Mouse (Mus musculus): ENCODE results near the gene Cers6.

The Cers6 gene

DNA sequence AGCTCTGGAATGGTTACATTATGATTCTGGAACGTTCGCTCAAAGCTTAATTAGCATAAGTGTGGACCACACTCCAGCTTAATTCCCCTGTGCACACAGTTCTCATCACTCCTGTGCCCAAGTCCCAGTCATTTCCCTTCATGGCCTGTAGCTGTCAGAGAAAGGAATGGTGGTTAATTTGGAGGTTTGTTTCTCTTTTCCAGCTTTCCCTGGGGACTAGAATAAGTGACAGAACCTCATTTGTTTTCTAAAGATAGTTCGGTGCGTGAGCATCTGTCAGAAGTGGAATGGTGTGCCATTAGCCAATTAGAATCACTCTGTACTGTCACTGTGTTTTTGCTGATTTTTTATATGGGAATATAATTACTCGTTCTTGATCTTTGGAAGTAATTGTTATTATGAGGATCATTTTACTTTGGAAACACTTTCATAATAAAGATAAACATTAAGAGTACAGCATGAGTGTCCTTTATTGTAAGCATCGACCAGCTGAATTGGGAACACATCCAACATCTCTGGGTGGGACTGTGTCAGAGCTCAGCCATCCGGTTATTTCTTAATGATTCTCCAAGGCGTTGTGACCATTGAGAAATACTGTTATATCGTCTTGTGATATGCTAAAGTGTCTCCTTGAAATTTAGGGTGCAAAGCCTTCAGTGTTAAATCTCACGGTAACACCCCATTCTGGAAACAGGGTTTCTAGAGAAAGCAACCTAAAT lies 252.7 kb downstream of the Cers6 start:
- DNase-seq (ENCODE audit: low read depth, low spot score): no peak

DNA sequence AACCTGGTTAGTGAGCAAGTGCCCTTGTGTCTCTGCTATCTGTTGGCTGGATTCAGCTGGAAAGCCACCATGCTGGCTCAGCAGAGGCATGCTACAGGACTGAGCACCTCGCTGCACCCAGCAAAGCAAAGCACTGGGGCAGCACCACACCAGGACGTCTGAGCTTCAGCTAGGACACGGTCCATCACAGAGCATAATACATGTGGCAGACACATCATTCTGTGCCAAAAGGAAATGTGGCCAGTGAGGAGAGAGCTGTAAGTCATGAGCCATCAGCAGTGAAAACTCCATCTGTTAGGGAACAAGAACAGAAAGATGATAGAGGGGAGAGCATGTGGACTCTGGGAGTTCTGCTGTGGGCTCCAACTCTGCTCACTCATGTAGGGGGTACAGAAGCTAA lies 254.7 kb downstream of the Cers6 start:
- no peak for DNase-seq (ENCODE audit: low read depth, low spot score)

DNA sequence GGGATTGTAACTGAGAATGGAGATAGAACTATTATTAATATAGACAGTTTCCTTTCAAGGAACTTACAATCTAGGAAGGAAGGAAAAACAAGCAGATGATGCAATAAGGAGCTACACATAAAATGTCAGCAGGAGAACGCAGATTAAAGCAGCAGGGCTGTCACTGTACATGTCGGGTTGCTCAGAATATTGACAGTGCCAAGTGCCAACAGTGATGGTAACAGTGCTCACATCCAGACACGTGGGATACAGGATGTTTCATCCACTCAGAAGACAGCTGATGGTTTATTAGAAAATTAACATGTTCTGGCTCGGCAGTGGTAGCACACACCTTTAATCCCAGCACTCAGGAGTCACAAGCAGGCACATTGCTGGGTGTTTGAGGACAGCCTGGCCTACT lies 255.5 kb downstream of the Cers6 start:
- no peak for DNase-seq (ENCODE audit: low read depth, low spot score)

DNA sequence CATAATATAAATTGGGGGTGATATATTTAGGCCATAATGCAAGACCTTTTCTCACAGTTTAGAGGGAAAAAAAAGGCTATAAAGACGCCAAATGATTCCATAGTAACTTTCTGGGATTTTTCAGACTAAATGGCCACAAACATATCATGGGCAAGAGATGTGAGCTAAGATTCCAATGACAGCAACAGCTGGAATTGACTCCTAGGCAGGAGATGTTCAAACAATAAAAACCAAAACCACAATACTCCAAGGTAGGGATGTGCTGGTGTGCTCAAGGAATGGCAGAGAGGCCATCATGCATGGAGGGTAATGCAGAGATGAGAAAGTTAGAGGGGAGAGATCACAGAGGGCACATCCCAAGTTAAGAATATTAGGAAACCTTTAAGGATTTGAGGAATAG lies 257.8 kb downstream of the Cers6 start:
- no peak for DNase-seq (ENCODE audit: low read depth, low spot score)

DNA sequence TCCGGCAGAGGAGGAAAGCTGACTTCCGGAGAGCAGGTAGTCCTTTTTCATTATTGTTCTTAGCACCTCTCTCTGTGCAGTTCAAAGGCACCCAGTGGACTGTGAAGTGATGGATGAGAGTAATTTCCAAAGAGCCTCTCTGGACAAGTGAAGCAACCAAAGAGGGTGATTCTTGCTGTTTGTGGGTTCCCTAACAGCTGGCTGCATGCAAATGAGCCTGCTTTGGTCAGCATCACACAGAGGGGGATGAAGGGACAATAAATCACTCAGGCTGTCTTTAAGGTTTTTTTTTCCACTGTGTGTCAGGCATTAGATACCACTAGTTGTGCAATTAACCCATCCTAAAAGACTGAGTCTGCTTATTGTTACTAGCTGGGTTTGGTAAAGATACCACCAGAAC lies 258.5 kb downstream of the Cers6 start:
- no peak for DNase-seq (ENCODE audit: low read depth, low spot score)

DNA sequence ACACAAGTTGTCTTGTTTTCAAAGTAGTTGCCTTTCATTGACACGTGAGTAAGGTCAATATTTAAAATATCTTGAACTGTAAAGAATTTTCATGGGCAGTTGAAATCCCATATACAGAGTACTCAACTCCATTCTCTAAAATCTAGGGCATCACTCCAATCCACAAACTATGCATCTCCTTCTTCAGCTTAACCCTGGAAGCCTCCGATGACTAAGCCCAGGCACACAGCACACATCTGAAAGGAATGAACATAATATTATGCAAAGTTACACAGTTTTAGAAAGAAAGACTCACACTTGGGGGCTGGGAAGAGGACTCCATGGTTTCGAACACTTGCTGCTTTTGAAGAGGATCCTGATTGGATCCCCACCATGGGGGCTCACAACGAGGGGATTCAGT lies 260.4 kb downstream of the Cers6 start:
- DNase-seq (ENCODE audit: low read depth, low spot score): no peak

DNA sequence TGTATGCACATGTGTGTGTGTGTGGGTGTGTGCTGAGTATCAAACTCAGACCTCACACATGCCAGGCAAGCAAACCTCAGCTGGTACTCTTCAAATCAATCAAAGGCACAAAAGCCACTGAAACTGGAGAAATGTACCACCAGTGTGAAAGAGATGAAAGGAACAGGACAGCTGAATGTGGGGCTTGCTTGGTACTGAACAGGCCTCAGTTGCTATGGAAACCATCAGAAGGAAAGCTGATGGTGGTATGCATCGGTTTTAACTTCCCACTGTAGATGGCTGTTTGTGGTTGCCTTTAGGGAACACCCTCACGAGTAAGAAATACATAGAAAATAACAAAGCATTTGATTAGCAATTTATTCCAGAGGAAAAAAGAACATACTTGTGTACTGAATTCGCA lies 264.2 kb downstream of the Cers6 start:
- DNase-seq (ENCODE audit: low read depth, low spot score): no peak

DNA sequence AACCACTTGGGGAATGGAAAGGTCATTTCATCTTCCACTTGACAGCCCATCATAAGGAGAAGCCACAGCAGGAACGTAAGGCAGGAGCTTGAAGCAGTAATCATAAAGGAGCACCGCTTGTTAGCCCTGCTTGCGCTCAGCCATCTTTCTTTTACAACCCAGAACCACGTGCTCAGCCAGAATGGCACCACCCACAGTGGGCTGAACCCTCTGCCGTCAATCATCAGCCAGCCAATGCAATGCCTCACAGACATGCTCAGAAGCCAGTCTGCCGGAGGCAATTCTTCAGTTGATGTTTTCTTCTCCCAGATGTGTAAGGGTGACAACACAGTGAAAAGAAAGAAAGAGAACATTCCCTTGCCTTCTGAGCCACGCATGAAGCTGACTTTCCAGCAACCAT lies 267.1 kb downstream of the Cers6 start:
- DNase-seq (ENCODE audit: low read depth, low spot score): no peak

DNA sequence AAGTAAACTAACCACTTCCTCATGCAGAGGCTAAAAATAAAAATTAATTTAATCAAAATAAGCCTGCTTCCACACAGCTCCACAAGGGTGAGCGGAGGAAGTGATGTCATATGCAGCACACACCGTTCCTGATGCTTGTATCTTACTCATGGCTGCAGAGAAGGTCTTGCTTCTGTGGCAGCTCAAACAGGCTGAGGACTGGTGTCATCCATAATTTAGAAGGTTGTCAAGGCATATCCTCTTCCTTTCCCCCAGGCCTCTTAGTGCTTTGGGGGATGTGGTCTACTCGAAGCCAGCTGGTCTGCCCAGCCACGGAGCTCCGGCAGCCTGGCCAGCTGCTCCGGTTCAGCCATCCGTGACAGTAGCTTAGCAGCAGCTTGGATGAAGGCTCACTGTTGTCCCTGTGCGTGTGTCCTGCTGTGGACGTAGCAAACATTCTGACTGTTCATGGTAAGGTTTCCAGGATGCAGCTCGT lies 267.7 kb downstream of the Cers6 start:
- no peak for DNase-seq (ENCODE audit: low read depth, low spot score)

DNA sequence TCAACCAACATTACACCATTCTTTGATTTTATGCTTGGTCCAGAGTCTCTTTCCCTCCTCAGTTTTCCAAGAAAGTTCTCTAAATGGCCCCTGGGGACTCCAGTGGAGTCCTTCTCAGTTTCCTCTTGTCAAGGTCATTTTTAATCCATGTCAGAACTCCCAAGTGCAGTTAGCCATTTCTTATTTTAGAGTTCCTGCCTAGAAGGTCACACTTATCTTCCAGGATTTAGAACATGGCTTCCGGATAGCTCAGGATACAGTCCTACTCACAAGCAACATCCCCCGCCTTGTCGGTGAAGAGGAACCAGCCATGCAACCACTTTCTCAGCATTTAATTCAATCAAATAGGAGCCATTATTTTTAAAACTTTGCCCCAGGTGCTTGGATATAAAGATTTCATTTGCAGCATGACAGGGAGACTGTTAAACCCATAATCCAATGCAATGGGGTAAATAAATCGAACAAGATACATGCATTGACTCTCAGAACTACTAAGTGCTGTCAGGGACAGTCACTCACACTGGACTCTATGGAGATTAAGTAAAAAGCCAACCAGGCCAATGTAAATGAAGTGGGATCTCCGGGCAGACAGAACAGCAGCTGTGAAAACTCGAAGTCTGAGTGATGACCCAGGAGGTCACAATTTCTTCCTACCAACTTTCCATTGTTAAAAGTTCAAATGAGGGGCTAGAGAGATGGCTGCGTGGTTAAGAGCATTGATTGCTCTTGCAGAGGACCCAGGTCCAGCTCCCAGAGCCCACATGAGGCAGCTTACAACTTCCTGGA lies 268.4 kb downstream of the Cers6 start:
- no peak for DNase-seq (ENCODE audit: low read depth, low spot score)

DNA sequence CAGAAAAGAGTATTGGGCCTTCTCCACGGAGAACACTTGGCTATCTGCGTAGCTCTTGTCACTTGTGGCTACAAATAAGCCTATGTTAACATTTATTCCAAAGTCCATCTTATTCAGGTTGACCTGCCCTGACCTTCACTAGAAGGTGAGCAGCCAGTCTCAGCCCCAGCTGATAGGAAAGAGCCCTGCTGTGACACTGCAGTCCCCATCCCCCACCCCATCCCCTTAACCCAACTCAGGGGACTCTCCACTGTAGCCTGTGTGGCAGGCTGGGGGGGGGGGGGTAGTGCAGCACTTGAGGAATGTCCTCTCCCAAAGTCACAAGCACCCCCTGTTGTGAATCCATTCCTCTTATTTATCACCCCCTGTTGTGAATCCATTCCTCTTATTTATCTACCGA lies 270.8 kb downstream of the Cers6 start:
- no peak for DNase-seq (ENCODE audit: low read depth, low spot score)

DNA sequence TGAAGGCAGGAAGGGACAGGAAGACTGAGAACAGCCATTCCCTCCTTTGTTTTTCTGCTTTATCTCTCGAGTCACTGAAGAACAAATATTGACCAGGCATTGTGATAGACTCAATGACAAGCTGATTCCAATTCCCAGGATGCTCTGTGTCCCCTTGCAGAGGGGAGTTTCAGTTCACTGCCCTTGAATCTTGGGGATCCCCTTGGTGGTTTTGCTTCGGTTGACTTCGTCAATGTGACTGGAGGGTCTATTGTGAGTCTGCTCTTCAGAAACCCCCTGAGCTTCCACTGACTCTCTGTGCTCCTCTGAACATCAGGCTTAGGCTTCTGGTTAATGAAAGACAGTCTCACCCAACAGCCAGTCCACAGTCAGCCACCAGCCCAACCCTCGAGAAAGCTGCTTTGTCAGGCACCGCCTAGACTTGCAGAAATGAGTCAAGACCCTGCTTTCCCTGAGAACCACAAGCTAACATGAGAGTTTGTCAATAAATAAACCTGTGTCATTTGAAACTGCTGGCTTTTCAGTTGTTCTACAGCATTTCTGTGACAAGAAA lies 271.3 kb downstream of the Cers6 start:
- DNase-seq (ENCODE audit: low read depth, low spot score): no peak

DNA sequence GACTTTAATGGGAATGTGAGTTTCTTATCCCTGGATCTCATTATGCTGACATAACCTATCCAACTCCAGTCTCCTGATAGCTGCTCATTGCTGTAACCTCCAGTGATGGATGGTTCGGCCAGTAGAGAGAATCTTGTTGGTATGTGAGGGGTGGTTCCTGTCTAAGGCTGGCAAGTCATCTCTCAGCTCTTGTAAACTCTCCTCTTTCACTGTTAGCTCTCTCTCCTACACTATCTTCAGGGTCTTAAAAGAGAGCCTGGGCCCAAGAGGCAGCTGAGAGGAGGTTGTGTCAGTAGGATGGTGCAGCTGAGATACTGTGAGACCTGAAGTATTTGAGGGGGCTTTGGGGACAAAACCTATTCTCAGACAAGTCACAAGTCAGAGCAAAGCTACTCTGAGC lies 272.9 kb downstream of the Cers6 start:
- no peak for DNase-seq (ENCODE audit: low read depth, low spot score)

DNA sequence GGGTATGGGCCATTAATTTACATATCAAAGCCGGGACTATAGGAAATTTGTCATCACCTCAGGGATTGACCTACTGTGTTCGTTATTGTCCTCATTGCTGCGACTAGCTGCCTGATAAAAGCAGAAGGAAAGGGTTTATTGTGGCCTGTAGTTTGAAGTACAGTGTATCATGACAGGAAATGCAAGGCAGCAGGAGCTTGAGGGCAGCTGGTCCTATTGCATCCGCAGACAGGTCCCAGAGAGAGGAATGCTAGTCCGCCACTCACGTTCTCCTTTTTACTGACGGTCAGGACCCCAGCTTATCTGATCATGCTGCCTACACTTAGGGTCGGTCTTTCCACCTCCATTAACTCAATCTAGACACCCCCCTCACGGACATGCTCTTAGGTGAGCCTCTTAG lies 273.7 kb downstream of the Cers6 start:
- no peak for DNase-seq (ENCODE audit: low read depth, low spot score)

DNA sequence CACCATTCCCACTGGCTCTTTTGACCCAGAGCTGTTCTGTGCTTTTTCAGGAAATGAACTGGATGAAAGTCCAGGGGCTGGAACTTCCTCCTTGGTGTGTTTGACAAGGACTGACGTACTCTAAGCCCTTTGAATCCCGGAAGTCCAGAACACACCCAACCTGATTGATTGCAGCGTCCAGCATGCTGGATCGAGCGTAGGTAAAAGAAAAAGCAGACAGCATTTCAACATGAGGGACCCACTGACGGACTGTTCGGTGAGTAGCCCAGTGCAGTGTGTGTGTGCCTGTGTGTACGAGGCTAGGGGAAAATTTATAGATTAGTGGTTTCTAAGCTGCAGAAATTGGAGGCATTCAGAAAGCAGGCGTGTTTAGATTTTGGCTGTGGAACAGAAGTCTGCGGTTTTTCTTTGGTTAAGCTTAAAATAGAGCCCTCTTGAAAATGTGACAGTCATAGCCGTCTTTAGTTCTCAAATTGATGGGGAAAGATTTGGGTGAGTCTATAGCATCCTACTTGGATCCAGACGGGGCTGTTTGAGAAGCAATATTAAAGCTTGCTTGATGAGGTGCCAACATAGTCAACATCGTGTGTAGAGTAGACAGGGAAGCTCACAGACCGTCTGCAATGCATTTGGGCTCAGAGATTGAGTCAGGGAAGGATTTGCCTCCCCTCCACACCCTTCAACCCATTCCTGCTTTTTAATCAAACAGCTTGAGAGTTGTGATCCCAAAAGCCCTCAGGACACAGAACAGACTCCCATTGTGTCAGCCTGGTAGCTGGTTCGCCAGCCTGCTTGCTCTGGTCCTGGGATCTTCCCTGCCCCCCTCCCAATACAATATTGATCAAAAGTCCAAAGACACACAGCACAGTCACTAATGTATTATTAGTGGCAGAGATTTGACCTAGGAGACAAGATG lies 274.7 kb downstream of the Cers6 start, which contains the start of gene Nostrin:
TSS of gene Nostrin (plus strand) at position 140 of the 916 bp plus-strand sequence.
- DNase-seq (ENCODE audit: low read depth, low spot score): no peak

DNA sequence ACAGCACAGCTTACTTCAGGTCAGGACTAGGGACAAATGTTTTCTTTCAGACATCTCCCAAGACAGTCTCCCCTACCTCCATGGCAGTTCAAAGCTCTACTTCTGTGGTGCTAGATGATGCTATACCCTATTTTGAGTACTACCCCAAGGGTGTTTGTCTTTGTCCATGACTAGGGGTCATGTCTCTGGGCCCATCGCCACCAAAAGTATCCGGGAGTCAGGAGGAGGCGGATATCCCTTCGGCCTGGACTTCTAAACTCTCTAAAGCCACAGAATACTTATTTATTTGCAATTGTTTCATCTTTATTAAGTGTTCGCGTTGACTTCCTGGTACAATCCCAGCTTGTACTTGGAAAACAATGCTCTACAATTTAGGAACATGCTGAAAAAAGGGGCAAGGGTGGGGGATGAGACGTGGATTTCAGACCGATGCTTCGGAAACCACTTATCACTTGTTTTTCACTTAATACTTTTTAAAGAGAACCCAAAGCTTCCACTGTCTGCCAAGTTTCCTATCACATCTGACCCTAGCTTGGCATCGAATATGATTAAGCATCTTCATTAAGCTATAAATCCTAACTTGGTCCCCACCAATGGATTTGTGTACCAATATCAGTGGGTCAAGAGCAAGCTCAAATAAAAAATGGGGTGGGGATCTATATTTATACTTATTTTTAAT lies 276.3 kb downstream of the Cers6 start:
- no peak for DNase-seq (ENCODE audit: low read depth, low spot score)

DNA sequence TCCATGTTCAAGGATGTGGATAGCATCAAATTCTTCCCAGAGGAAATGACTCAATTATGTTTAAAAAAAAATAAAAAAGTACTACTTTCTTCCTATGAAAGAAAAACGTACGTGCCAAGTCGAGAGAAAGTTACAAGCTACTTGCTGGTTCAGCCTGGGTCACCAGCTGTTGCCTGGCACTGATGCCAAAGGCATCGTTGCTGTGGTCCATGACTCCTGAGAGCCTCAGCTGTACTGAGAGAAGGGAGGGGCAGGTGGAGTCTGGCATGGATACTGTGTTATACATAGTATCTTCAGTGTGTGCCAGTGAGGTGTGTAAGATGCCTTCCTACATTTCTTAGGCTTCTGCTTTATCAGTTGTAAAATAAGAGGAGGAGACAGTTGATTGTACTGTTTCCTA lies 277.5 kb downstream of the Cers6 start:
- no peak for DNase-seq (ENCODE audit: low read depth, low spot score)

DNA sequence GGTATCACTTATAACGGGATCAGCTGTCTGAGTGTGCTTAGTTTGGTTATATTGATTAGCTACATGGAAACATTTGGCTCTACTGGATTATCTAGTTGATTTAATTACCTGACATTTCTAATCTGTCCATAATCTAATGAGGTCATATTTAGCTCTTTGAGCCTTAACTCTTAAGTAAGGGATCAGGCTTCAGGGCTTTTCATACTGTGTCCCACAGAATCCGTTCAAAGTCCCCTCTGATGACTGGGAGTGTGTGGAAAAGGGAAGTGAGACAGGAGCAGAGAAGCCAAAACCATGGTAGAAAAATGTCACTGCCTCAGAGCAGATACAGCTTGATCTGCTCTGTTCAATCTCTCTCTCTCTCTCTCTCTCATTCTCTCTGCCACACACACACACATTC lies 279.0 kb downstream of the Cers6 start:
- DNase-seq (ENCODE audit: low read depth, low spot score): no peak

DNA sequence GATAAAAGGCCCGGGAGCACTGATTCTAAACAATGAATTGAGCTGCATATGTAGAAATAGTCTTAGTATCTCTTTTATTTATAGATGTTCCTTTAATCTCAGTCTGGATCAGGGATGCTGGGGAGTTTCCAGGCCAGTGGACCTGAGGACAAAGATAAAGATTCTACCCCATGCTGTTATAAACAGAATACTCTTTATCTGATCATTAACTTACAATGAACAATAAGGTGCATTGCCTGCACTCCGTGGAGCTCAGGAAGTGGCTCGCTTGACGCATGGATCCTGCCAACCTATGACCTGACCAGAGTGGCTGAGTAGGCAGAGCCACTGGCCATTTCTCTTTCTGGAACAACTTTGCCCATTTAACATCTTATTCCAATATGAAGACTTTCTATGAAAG lies 279.6 kb downstream of the Cers6 start:
- no peak for DNase-seq (ENCODE audit: low read depth, low spot score)

DNA sequence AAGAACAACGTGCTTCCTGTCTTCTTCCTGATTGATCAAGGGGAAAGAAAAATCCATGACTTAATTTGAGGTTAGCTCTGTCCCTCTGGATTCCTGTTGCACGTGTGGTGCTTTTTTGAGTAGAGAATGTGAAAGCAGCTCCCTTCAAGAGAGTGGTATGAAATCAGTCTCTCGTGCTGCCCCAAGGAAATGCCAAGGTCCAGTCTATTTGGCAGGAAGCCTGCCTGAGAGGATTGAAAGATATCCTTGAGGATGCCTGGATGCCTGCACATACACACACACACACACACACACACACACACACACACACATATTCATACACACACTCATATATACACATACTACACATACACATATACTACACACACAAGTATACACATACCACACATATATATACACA lies 287.4 kb downstream of the Cers6 start:
- no peak for DNase-seq (ENCODE audit: low read depth, low spot score)

DNA sequence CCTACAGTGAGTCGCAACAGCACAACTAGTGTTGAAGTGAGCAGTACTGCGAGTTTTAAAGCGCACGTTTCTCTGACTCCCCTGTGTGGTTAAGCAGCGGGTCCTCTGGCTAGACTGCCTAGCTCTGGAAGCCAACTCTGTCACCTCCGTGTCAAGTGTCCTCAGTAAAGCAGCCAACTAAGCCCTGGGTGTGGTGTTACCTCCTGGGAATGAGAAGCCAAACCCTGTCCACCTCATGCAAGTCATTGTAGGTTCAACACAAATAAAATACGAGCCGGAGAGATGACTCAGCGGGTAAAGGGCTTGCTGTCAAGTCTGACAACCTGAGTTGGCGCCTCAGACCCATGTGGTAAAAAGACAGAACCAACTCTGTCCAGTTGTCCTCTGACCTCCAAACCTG lies 287.9 kb downstream of the Cers6 start:
- DNase-seq (ENCODE audit: low read depth, low spot score): no peak

Measured in forelimb bud, embryonic 11.5 days (tissue).